In the genomic region with DNA sequence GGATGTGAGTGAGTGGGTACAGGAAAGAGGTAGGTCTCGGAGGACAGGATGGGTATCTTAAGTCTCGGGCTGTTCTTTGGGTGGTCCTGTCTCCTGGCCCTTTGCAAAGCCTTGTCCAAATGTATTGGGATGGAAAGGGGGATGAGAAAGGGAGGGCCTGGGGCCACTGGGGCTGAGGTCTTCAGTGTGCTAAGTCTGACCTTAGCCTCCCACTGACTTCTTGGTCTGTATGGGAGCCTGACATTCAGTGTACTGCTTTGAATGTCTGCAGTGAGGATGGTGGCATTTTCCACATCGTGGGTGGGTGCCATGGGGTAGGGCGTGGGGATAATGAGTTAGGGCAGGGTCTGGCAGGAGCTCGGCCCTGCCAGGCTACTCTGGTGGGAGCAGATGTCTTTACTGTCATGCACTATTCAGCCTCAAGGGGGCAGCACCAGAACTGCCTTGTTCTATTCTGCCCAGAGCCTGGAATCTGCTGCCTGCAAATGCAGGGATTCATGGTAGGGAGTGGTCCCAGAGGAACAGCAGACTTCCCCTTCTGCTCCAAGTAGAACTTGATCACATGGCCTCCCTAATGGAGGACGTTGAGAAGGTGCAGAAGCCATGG, we compare ENCODE assay signal across 8 mouse cellular contexts. TPM values are rescaled to one million over a fixed set of nuclear protein-coding genes. Genes with fewer than 3 reads are reported as not detected.
DNase-seq lines count a peak whose midpoint lies in the region; ATAC-seq and TF ChIP-seq lines count a peak whose summit lies in the region.

No protein-coding gene starts in this region.

- H3K4me1 ChIP-seq in bone marrow, adult 2 months (ENCODE audit: control insufficient read depth, insufficient read depth, low read length): no peaks in the 10 kb centered on the region
- no peaks in the 10 kb centered on the region for H3K4me1 ChIP-seq in embryonic fibroblast, embryonic 13.5 days (ENCODE audit: control insufficient read depth, insufficient read depth, low read length)
- no peaks in the 10 kb centered on the region for H3K4me1 ChIP-seq in hindbrain, embryonic 13.5 days (replicated peaks)

- no peak overlapping the region for H3K4me3 ChIP-seq in bone marrow, adult 2 months (replicated peaks; ENCODE audit: control insufficient read depth, low read depth, low read length)
- no peak overlapping the region for H3K4me3 ChIP-seq in embryonic fibroblast, embryonic 13.5 days (ENCODE audit: insufficient read depth, low read length)
- H3K4me3 ChIP-seq in hindbrain, embryonic 13.5 days: no peak overlapping the region

- H3K9ac ChIP-seq in hindbrain, embryonic 13.5 days: no peak overlapping the region

- no peak overlapping the region for H3K27ac ChIP-seq in bone marrow, adult 2 months (ENCODE audit: control insufficient read depth, insufficient read depth, low read depth, low read length, poor library complexity)
- H3K27ac ChIP-seq in embryonic fibroblast, embryonic 13.5 days (ENCODE audit: insufficient read depth, low read length): no peak overlapping the region
- no peak overlapping the region for H3K27ac ChIP-seq in hindbrain, embryonic 13.5 days

- ATAC-seq in hindbrain, embryonic 13.5 days (ENCODE audit: low FRiP score): peak; percentile 46; the same call in 1 of the 2 replicates
- no peak for ATAC-seq in activated CD4-positive, CD25-positive, alpha-beta regulatory T cell, adult 4 months

- TF ChIP-seq CTCF in bone marrow, adult 2 months (IDR thresholded peaks at IDR 0.05; ENCODE audit: control insufficient read depth, insufficient read depth, low read length): peak; percentile 64
- peak; percentile 26; the same call in 1 of the 2 replicates for TF ChIP-seq CTCF in embryonic fibroblast, embryonic 13.5 days (IDR thresholded peaks at IDR 0.05; ENCODE audit: borderline replicate concordance, insufficient read depth, low read length)

- H3K27me3 ChIP-seq in hindbrain, embryonic 13.5 days: no peaks in the 10 kb centered on the region

- TF ChIP-seq POLR2A in bone marrow, adult 2 months (IDR thresholded peaks at IDR 0.05; ENCODE audit: borderline replicate concordance, control insufficient read depth, low read depth, low read length): no peak
- no peak for TF ChIP-seq POLR2A in embryonic fibroblast, embryonic 13.5 days (IDR thresholded peaks at IDR 0.05; ENCODE audit: low read depth, low read length)

- H3K36me3 ChIP-seq in hindbrain, embryonic 13.5 days: no peaks in the 10 kb centered on the region

- DNase-seq in ES-CJ7 (ENCODE audit: low read depth, low spot score): peak; percentile 89
- DNase-seq in layer of hippocampus, postnatal 14 days (ENCODE audit: low spot score in 2 of 2): peak; percentile 72 to 74
- DNase-seq in lung, postnatal 25 days (ENCODE audit: low spot score): peak; percentile 10
- peak; percentile 66 to 82 for DNase-seq in right cerebral cortex, postnatal 10 days (ENCODE audit: low spot score in 2 of 2)

- H3K9me3 ChIP-seq in hindbrain, embryonic 13.5 days: no peaks in the 10 kb centered on the region

- WGBS in bone marrow, adult 2 months: 55% methylated on average over 6 of the region's 6 CpGs
- 39% methylated on average over 6 of the region's 6 CpGs for WGBS in hindbrain, embryonic 13.5 days

- H3K4me2 ChIP-seq in hindbrain, embryonic 13.5 days: no peak overlapping the region

RNA-seq across cellular contexts. Expression of a gene that starts 21.0 kb away (rescaled TPM):
- polyA plus RNA-seq in bone marrow, adult 2 months (2011; ENCODE audit: insufficient read depth, insufficient read length, low replicate concordance, missing spikeins): not detected in 2 replicates
- polyA plus RNA-seq in embryonic fibroblast, embryonic 13.5 days (2011; ENCODE audit: insufficient read length, low read depth, missing spikeins): not detected in 2 replicates
- polyA plus RNA-seq in hindbrain, embryonic 13.5 days (2015; fragmentation: Nextera tagmentation; extraction: Ambion mirVana): not detected in 2 replicates
- total RNA-seq in layer of hippocampus, postnatal 14 days (2021): not detected
- not detected for polyA plus RNA-seq in activated CD4-positive, CD25-positive, alpha-beta regulatory T cell, adult 4 months (2017; shearing (Covaris generic))

Comparison
In these comparisons a context has a peak if more than half of its experiments do, and no peak if none do; other contexts are left out.
1. DNase-seq: peak in every context shown above with its lines; median percentile 89 in ES-CJ7; 74 in right cerebral cortex, postnatal 10 days; 73 in layer of hippocampus, postnatal 14 days; 10 in lung, postnatal 25 days.